Mouse (Mus musculus): ENCODE measurements at regions not wholly inside any gene's neighbourhood (a gene's known extent, or its start where the extent isn't known, plus 50 kb on each side); places are given as distances from the start of the nearest gene placed in this dataset.

- ATAC-seq (replicated peaks; ENCODE audit: low read depth, poor library complexity, severe bottlenecking) = no peak
Observed at GRCm38 (mm10) chr1:137588304-137589300, 586.9 kb downstream of the Ptprc start.

DNA sequence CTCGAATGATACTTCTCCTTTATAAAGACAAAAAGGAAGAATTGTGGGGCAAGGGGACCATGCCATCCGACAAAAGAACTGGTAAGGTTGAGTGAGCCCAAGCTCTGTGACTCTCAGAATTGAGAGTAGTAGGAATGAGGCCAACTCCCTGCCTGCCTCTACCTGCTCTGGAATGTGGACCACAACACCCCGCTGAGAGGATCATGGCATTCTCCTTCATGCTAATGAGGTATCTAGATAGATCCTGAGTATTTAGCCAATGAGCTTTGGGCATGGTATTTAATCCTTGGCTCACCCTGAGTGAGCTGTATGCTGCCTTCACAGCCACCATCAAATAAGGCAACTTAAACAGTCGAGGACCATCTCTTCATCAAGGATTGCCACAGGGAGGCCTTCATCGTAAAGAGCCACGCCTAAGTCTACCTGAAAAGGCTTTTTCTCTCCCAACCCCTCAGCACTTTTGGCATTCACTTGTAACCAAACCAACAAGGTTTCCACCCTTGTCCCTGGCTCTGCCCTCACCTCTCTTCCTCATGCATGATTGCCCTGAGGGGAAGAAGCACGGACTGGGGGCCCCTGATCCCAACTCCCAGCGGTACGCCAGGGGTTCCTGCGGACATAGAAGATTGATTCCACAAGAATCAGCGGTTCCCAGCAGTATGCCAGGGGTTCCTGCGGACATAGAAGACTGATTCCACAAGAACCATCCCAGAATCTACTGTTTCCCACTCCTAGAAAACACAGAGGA, 587.9 kb downstream of the Ptprc start:
- ATAC-seq (replicated peaks; ENCODE audit: low read depth, poor library complexity, severe bottlenecking) = no peak

GRCm38 (mm10) chr1:137584696-137585095, 590.8 kb downstream of the Ptprc start:
- no peak for ATAC-seq (replicated peaks; ENCODE audit: low read depth, poor library complexity, severe bottlenecking)

DNA sequence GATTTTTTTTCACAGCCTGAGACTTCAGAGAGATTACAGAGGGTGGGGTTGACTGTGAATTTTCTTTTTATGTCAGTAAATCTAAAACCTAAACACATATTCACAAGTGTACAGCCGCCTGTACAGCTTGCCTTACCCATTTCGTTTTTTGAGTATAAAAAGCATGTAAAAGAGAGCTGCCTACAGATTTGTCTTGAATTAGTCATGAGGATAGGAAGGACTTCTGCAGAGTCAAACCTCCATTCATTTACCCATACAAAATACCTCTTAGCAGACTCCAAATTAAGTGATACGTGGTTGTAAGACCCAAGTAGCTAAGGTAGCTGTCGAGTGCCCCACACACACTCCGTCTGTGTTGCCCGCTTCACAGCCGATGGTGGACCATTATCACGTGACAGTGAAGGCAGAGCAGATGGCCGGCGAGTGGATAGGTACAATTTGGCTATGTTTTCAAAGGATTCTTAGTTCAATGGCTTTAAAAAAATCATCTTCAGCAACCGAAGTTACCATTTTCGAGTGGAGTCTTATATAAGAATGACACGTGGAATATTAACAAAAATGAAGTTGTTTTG, 591.3 kb downstream of the Ptprc start:
- no peak for ATAC-seq (replicated peaks; ENCODE audit: low read depth, poor library complexity, severe bottlenecking)

GRCm38 (mm10) chr1:137577639-137578038, 597.9 kb downstream of the Ptprc start:
- no peak for ATAC-seq (replicated peaks; ENCODE audit: low read depth, poor library complexity, severe bottlenecking)

- no peak for ATAC-seq (replicated peaks; ENCODE audit: low read depth, poor library complexity, severe bottlenecking)
Observed at GRCm38 (mm10) chr1:137576174-137576573, 599.3 kb downstream of the Ptprc start.

DNA sequence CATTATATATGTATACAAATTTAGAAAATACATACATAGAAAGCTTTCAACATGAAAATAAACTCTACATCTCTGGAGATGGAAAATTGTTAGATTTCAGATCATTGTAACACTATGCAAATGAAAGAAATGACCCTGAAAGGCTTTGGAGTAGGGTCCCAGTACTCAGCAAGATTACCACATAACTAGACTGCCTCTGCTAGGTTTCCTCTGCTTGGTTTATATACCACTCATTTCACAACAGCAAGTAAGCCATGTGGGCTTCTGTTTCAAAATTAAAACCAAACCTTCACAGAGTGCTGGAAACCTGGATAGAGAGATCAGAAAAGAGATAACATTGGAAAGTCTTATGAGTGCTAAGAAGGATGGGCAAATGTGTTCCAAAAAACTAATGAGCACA, 600.1 kb downstream of the Ptprc start:
- no peak for ATAC-seq (replicated peaks; ENCODE audit: low read depth, poor library complexity, severe bottlenecking)

DNA sequence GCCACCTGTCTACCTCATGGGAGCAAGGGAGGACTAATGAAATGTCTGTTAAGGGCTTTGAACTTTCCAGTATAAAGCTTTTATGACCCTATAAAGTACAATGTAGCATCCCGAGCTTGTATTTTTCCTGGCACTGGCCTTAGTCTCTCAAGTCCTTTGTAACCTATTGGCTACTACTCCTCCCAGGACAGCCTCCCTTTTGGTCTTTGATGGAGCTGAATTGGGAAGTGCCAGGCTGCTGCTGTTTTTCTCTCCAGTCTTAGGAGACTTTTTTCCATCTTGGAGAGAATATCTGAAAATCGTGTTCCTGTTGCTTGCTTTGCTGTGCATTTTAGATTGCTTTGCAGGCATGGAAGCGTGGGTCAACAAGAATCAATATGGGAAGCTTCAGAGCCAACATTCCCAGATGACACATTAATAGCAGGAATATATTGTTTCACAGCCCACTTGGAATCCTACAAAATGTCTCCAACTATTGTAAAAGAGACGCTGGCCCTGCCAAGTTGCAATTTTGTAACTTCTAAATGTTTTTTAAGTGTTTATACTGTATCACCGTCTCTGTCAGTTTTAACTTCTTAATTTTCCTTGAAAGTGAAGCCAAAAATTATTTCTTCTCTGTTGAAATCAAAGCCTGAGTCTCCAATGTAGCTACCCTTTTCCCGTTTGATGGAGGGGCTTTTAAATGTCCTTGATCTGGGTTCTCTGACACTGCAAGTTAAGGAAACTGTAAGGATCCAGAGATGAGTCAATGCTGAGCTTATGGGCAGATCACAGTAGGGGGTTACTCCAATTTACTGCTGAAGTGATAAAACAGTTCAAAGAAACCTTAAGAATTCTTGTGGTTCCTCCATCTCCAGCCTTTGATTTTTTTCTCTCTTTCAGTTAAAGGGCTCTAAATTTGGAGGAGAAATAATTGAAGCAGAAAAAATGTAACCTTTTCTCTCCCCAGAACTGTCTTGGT, 603.3 kb downstream of the Ptprc start:
- no peak for ATAC-seq (replicated peaks; ENCODE audit: low read depth, poor library complexity, severe bottlenecking)

- no peak for ATAC-seq (replicated peaks; ENCODE audit: low read depth, poor library complexity, severe bottlenecking)
Observed at GRCm38 (mm10) chr1:137571190-137571904, 604.2 kb downstream of the Ptprc start.

- no peak for ATAC-seq (replicated peaks; ENCODE audit: low read depth, poor library complexity, severe bottlenecking)
Observed at GRCm38 (mm10) chr1:137567526-137567925, 607.3 kb upstream of the Nr5a2 start.

GRCm38 (mm10) chr1:137565573-137566048, 605.4 kb upstream of the Nr5a2 start:
- ATAC-seq (replicated peaks; ENCODE audit: low read depth, poor library complexity, severe bottlenecking) = no peak

- ATAC-seq (replicated peaks; ENCODE audit: low read depth, poor library complexity, severe bottlenecking) = no peak
Observed at GRCm38 (mm10) chr1:137561686-137562085, 601.4 kb upstream of the Nr5a2 start.

GRCm38 (mm10) chr1:137560389-137561268, 600.4 kb upstream of the Nr5a2 start:
- peak; percentile 100 for ATAC-seq (replicated peaks; ENCODE audit: low read depth, poor library complexity, severe bottlenecking)

DNA sequence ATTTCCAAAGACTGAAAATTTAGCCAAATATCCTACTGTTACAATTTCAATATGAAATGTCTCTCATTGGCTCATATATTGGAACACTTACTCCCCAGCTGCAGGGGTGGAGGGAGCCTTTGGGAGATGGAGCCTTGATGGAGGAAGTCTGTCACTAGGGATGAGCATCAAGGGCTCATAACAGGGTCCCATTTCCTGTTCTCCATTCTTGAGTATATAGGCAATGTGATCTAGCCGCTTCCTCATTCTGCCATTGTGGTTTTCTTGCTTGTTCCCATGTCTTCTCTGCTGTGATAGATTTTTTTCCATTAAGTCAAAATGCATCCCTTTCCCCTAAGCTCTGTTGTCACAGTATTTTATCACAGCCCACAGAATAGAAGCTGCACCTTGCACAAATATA, 589.4 kb upstream of the Nr5a2 start:
- ATAC-seq (replicated peaks; ENCODE audit: low read depth, poor library complexity, severe bottlenecking) = peak; percentile 85

DNA sequence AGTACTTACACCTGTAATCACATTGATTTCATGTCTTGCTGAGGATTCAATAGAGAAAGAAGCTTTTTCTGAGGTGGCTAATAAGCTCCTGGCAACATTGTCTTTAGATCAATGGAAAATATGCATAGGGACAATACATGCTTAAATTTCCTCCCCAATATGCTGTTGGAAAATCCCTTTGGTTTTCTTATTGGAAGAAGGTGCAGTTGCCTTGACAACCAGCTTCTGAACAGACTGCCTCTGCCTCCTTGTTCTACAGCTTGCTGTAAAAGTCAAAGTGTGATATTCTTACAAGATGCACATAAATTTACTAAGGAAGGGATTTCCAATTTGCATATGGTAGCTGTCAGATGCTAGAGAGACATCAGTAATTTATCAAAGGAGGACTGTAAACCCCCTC, 585.4 kb upstream of the Nr5a2 start:
- no peak for ATAC-seq (replicated peaks; ENCODE audit: low read depth, poor library complexity, severe bottlenecking)

- ATAC-seq (replicated peaks; ENCODE audit: low read depth, poor library complexity, severe bottlenecking) = no peak
Observed at GRCm38 (mm10) chr1:137543828-137544227, 583.6 kb upstream of the Nr5a2 start.

- ATAC-seq (replicated peaks; ENCODE audit: low read depth, poor library complexity, severe bottlenecking) = no peak
Observed at GRCm38 (mm10) chr1:137541453-137541852, 581.2 kb upstream of the Nr5a2 start.

Data from common myeloid progenitor, adult 5-6 weeks (primary cell).